Mouse (Mus musculus) hindbrain, embryonic 12.5 days (tissue): ENCODE results near the gene Rufy4. TPM values are rescaled to one million over a fixed set of nuclear protein-coding genes. Genes with fewer than 3 reads are reported as not detected.
A peak's percentile ranks its signal among the peaks of the same experiment; 100 is the strongest.

Experiments
- ATAC-seq: fragments of 200-750 bp; cut with Nextera tagmentation; 2 replicates; pipeline ENCODE4 v1.8.0; 2017; ENCODE audit warnings: moderate TSS enrichment; ENCODE audit not compliant: low FRiP score
- H3K27ac ChIP-seq: fragments of 300-500 bp; sonication (generic); 2 replicates; pipeline ENCODE4 v1.5.1; 2016; ENCODE audit warnings: mild to moderate bottlenecking
- H3K27me3 ChIP-seq: fragments of 300-500 bp; sonication (generic); 2 replicates; pipeline ENCODE4 v1.6.1; 2016; ENCODE audit warnings: mild to moderate bottlenecking
- H3K36me3 ChIP-seq: fragments of 300-500 bp; sonication (generic); 2 replicates; pipeline ENCODE4 v1.6.1; 2016; ENCODE audit warnings: mild to moderate bottlenecking
- H3K4me1 ChIP-seq: fragments of 300-500 bp; sonication (generic); 2 replicates; pipeline ENCODE4 v1.6.1; 2016
- H3K4me2 ChIP-seq: fragments of 300-500 bp; sonication (generic); replicated peaks from 2 replicates; pipeline ENCODE4 v1.6.1; 2016; ENCODE audit warnings: mild to moderate bottlenecking
- H3K4me3 ChIP-seq: fragments of 300-500 bp; sonication (generic); 2 replicates; pipeline ENCODE4 v1.5.1; 2016; ENCODE audit warnings: mild to moderate bottlenecking
- H3K9ac ChIP-seq: fragments of 300-500 bp; sonication (generic); 2 replicates; pipeline ENCODE4 v1.6.1; 2016; ENCODE audit warnings: mild to moderate bottlenecking, moderate library complexity
- H3K9me3 ChIP-seq: fragments of 300-500 bp; sonication (generic); replicated peaks from 2 replicates; pipeline ENCODE4 v1.6.1; 2016; ENCODE audit warnings: mild to moderate bottlenecking
- WGBS: fragments of 180-500 bp; shearing (Covaris S2); methylation state at CpG from one replicate; pipeline ENCODE4 v1.1.7; 2016; 5-methylcytosine and 5-hydroxymethylcytosine counted together
- polyA plus RNA-seq: library from polyadenylated mRNA; unstranded; fragments of >200 nt; fragmentation: Nextera tagmentation; extraction: Ambion mirVana; gene quantifications from 2 replicates; pipeline ENCODE4 v1.2.1, GENCODE M21; 2016

Gene Rufy4
- polyA plus RNA-seq, 1 experiment from 2014 or later, result 0.46 TPM

GRCm38 (mm10) chr1:74109670-74110069 is 15.7 kb upstream of the Rufy4 start:
- H3K9me3 ChIP-seq, result no peaks in the 10 kb centered on the region
- no peak overlapping the region for H3K9ac ChIP-seq
- H3K27me3 ChIP-seq, result peaks cover 2% of the 10 kb centered on the region; the same call in 1 of the 2 replicates
- H3K4me1 ChIP-seq, result peaks cover 61% of the 10 kb centered on the region
- no peaks in the 10 kb centered on the region for H3K36me3 ChIP-seq
- H3K4me2 ChIP-seq, result no peak overlapping the region
- peak overlapping the region; percentile 52; the same call in 1 of the 2 replicates for H3K27ac ChIP-seq
- H3K4me3 ChIP-seq, result no peak overlapping the region
- no peak for ATAC-seq
- 17% methylated on average over 2 of the region's 2 CpGs for WGBS

- 3% methylated on average over 8 of the region's 8 CpGs for WGBS
- H3K4me3 ChIP-seq, result no peak overlapping the region
- H3K4me2 ChIP-seq, result peak overlapping the region; percentile 21
- H3K27me3 ChIP-seq, result peaks cover 2% of the 10 kb centered on the region; the same call in 1 of the 2 replicates
- H3K9ac ChIP-seq, result no peak overlapping the region
- H3K4me1 ChIP-seq, result peaks cover 58% of the 10 kb centered on the region
- ATAC-seq, result peak; percentile 90
- peak overlapping the region; percentile 83 for H3K27ac ChIP-seq
- no peaks in the 10 kb centered on the region for H3K9me3 ChIP-seq
- H3K36me3 ChIP-seq, result no peaks in the 10 kb centered on the region
These were observed 14.2 kb upstream of the Rufy4 start for GRCm38 (mm10) chr1:74110932-74111695.

- H3K9ac ChIP-seq, result no peak overlapping the region
- H3K4me1 ChIP-seq, result peaks cover 53% of the 10 kb centered on the region
- peak overlapping the region; percentile 21; the same call in 1 of the 2 replicates for H3K4me2 ChIP-seq
- no peaks in the 10 kb centered on the region for H3K9me3 ChIP-seq
- peaks cover 2% of the 10 kb centered on the region; the same call in 1 of the 2 replicates for H3K27me3 ChIP-seq
- H3K4me3 ChIP-seq, result no peak overlapping the region
- ATAC-seq, result peak; percentile 34
- H3K36me3 ChIP-seq, result no peaks in the 10 kb centered on the region
- H3K27ac ChIP-seq, result peak overlapping the region; percentile 83
- 5% methylated on average over 6 of the region's 6 CpGs for WGBS
These were observed 13.7 kb upstream of the Rufy4 start for GRCm38 (mm10) chr1:74111696-74112030.

DNA sequence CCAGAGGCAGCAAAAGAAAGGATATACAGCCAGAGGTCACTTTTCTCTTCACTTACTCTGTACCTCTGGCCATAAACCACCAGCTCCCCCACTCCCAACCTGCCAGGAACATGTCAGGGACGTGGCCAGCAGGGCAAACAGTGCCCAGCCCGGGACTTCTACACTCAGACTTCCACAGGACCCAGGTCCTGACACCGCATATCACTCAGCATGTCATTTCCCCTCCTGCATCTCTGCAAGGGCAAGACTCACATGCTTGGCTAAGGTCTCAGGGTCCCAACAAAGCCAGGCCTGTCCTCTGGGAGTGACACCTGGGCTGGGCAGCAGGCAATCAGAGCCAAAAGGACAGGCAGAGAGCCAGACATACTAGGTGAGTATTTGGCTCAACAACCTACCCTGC is 12.3 kb upstream of the Rufy4 start:
- Histone ChIP-seq H3K27ac (peak overlapping the region; percentile 60), H3K4me2 (no peak overlapping the region), H3K4me3 (no peak overlapping the region), H3K4me1 (peaks cover 43% of the 10 kb centered on the region), H3K9me3 (no peaks in the 10 kb centered on the region), H3K27me3 (no peaks in the 10 kb centered on the region), H3K9ac (no peak overlapping the region), H3K36me3 (no peaks in the 10 kb centered on the region)
- ATAC-seq, result no peak
- WGBS, result 46% methylated on average over 3 of the region's 3 CpGs

DNA sequence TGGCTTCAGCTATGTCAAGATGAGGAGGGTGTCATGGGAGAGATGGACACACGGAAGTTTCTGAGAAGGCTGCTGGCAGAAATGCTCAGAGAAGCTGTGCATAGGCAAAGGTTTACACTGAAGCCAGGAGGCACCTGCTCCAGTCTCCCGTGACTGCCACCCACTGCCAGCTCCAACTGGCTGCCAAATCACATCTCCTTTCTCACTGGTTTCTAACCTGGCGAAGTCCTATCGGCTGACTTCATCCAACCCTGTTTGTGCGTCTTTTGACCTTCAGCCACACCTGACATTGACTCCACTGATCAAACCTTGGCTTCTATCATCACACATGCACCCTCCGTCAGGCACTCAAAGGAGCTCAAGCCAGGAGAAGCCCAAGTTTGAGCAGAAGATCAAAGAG is 7.5 kb upstream of the Rufy4 start:
- Histone ChIP-seq H3K4me3 (no peak overlapping the region), H3K9ac (no peak overlapping the region), H3K4me1 (peaks cover 18% of the 10 kb centered on the region), H3K27me3 (peaks cover 7% of the 10 kb centered on the region), H3K36me3 (no peaks in the 10 kb centered on the region), H3K4me2 (no peak overlapping the region), H3K27ac (no peak overlapping the region), H3K9me3 (no peaks in the 10 kb centered on the region)
- 88% methylated on average over 6 of the region's 6 CpGs for WGBS
- ATAC-seq, result no peak

- H3K4me2 ChIP-seq, result no peak overlapping the region
- WGBS, result 96% methylated on average over 1 of the region's 1 CpGs
- peaks cover 19% of the 10 kb centered on the region for H3K27me3 ChIP-seq
- H3K36me3 ChIP-seq, result no peaks in the 10 kb centered on the region
- no peak for ATAC-seq
- no peak overlapping the region for H3K9ac ChIP-seq
- no peaks in the 10 kb centered on the region for H3K9me3 ChIP-seq
- H3K4me1 ChIP-seq, result peaks cover 18% of the 10 kb centered on the region
- no peak overlapping the region for H3K4me3 ChIP-seq
- H3K27ac ChIP-seq, result no peak overlapping the region
These were observed 6.2 kb upstream of the Rufy4 start for GRCm38 (mm10) chr1:74119115-74119514.

DNA sequence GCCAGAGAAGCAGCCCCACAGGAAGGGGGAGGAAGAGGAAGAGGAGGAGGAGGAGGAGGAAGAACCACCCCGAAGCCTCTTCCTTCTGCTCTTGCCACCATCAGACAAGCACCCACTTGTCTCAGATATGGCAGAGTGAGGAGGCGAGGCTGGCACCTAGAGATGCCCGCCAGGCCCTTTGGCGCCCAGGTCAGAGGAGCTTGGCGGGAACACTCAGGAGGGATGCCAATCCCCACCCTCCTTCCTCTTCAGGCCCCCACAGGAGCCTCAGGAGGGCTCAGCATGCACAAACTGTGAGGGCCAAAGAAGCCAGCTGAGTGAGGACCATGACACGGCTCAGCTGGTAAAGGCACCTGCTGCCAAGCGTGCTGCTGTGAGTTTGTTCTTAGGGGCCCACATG is 4.2 kb upstream of the Rufy4 start:
- Histone ChIP-seq H3K9ac (no peak overlapping the region), H3K27me3 (peaks cover 27% of the 10 kb centered on the region), H3K27ac (no peak overlapping the region), H3K4me2 (no peak overlapping the region), H3K4me1 (peaks cover 27% of the 10 kb centered on the region), H3K9me3 (no peaks in the 10 kb centered on the region), H3K36me3 (no peaks in the 10 kb centered on the region), H3K4me3 (no peak overlapping the region)
- 95% methylated on average over 7 of the region's 7 CpGs for WGBS
- ATAC-seq, result no peak

DNA sequence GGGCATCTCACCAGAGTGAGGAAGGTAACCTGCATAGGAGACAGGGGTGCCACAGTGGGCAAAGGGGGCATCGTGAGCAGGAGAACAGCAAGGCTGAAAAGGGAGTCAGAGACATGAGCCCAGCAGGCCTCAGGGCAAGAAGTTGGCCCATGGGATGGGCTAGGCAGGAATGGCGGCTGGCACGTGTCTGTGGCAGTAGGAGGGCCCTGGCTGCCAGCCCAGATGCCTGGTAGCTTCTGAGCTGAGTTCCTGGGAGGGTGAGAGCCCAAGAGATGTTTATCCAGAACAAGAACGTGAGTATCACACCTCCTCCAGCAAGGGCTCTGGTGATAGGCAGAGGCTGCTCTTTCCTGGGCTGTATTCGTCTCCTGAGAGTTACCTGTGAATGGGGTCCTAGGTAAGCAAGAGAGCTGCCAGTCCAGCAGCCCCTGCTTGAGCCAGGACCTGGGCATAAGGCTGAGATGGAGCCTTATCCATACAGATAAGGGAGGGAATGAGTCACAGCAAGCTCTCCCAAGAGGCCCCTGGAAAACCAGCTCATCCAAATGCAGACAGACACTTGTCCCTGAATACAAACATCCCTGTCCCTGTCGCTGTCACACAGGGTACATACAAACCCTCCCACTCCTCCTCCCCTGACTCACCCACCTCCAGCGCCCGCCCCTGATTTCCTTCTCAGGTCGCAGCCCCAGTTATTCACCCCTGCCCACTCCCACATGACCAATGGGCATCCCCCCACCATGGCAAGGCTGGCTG is 3.3 kb upstream of the Rufy4 start:
- no peak overlapping the region for H3K27ac ChIP-seq
- 0 out of 2 replicates have a peak, but pooled peaks have one; percentile 28 for ATAC-seq
- WGBS, result 55% methylated on average over 9 of the region's 9 CpGs
- no peak overlapping the region for H3K4me3 ChIP-seq
- H3K4me1 ChIP-seq, result peaks cover 27% of the 10 kb centered on the region
- H3K27me3 ChIP-seq, result peaks cover 27% of the 10 kb centered on the region
- H3K9ac ChIP-seq, result no peak overlapping the region; the same call in 1 of the 2 replicates
- peak overlapping the region; percentile 94 for H3K4me2 ChIP-seq
- no peaks in the 10 kb centered on the region for H3K36me3 ChIP-seq
- H3K9me3 ChIP-seq, result no peaks in the 10 kb centered on the region

DNA sequence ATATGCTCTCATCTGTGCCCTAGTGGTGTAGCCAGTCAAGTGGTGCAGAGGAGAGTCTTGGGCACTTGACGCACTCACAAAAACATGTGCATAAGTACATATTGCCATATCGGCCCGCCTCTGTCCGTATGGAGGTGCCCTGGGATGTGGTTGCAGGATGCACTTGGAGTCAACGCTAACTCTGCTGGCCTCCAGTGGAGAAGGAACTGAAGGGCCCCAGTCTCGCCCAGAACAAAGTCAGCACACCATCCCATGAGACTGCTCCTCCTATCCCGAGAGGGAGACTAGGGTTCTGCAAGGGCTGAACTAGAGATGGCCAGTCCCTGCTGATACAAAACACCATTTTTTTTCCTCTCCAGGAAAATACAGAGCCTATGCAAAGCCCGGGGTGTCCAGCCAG is 2.1 kb upstream of the Rufy4 start:
- H3K9me3 ChIP-seq, result no peaks in the 10 kb centered on the region
- no peaks in the 10 kb centered on the region for H3K36me3 ChIP-seq
- WGBS, result 52% methylated on average over 8 of the region's 8 CpGs
- H3K9ac ChIP-seq, result no peak overlapping the region
- H3K4me1 ChIP-seq, result peaks cover 27% of the 10 kb centered on the region
- H3K27ac ChIP-seq, result no peak overlapping the region
- no peak for ATAC-seq
- H3K4me3 ChIP-seq, result peak overlapping the region; percentile 48
- H3K4me2 ChIP-seq, result peak overlapping the region; percentile 94
- H3K27me3 ChIP-seq, result peaks cover 27% of the 10 kb centered on the region

DNA sequence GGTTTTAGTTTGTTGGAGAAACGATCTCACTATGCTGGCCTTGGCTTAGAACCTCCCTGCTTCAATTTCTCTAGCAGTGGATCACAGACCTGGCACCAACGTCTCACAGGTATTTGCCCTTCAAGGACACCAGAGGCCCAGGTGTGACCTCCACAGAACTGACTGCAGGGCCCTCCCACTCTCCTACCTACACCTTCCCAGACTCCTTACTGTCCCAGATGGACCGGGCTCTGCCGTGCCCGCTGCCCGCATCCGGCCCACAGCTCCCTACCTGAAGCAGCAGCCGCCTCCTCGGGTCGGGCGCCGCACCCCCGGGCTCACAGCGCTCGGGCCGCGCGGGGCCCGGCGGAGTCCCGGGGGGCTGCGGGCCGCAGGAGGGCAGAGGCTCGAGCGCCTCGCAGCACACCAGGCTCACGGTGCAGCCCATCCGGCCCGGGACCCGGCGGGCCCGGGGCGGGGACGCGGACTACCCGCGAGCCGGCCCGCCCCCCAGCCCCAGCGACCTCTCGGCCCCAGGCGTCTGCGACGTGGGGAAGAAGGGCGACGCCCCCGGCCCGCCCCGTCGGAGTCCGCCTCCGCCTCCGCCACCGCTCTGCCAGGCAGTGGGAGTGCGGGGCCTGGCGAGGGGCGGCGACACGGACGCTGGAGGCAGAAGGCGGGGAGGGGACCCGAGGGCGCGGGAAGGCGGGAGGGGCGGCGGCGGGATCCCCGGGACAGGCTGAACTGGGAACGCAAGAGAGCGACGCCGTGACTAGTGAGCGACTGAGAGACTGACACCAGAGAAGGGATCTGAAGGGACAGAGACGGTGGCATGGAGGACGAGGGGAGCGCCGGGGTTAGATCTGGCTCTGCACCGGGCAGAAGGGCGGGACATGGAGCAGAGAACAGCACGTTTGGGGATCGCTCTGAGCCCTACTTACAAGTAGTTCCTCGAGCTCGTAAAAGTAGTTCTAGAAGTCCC is 1.0 kb upstream of the Rufy4 start, which contains the start of gene Tns1:
Tns1 (minus strand) TSS at position 429 of the 961 bp plus-strand sequence.
- peak within 1 kb of the TSS; percentile 94 for H3K4me2 ChIP-seq
- H3K27ac ChIP-seq, result no peak within 1 kb of the TSS
- H3K9me3 ChIP-seq, result no peaks in the 10 kb centered on the region
- peak within 1 kb of the TSS; percentile 75 for H3K9ac ChIP-seq
- peaks cover 27% of the 10 kb centered on the region for H3K27me3 ChIP-seq
- 1% methylated on average over 79 of the region's 84 CpGs for WGBS
- H3K36me3 ChIP-seq, result no peaks in the 10 kb centered on the region
- peak; percentile 65 for ATAC-seq
- H3K4me3 ChIP-seq, result peak within 1 kb of the TSS; percentile 48
- peaks cover 25% of the 10 kb centered on the region for H3K4me1 ChIP-seq

GRCm38 (mm10) chr1:74130883-74131659 is 5.7 kb downstream of the Rufy4 start:
- no peak overlapping the region for H3K4me2 ChIP-seq
- H3K9me3 ChIP-seq, result no peaks in the 10 kb centered on the region
- H3K27ac ChIP-seq, result no peak overlapping the region
- no peak overlapping the region for H3K9ac ChIP-seq
- no peaks in the 10 kb centered on the region for H3K27me3 ChIP-seq
- H3K36me3 ChIP-seq, result no peaks in the 10 kb centered on the region
- ATAC-seq, result no peak
- no peak overlapping the region for H3K4me3 ChIP-seq
- 89% methylated on average over 8 of the region's 8 CpGs for WGBS
- H3K4me1 ChIP-seq, result no peaks in the 10 kb centered on the region
